Mouse (Mus musculus) cortical plate, adult 2 months (tissue): ENCODE measurements around the gene Rcn1. TPM values are rescaled to one million over a fixed set of nuclear protein-coding genes. Genes with fewer than 3 reads are reported as not detected.

ENCODE experiments used
- H3K27ac ChIP-seq: fragments of 200-500 bp; 2 replicates; pipeline ENCODE4 v1.5.1; 2012; ENCODE audit warnings: low read length, control low read depth, inconsistent platforms; ENCODE audit not compliant: insufficient read depth
- H3K4me1 ChIP-seq: fragments of 200-500 bp; 2 replicates; pipeline ENCODE4 v1.6.1; 2011; ENCODE audit warnings: low read length; ENCODE audit not compliant: control insufficient read depth, insufficient read depth
- H3K4me3 ChIP-seq: fragments of 200-500 bp; 2 replicates; pipeline ENCODE4 v1.5.1; 2011; ENCODE audit warnings: mild to moderate bottlenecking, low read length, control low read depth; ENCODE audit not compliant: insufficient read depth
- CTCF ChIP-seq: fragments of 200-500 bp; IDR thresholded peaks from 2 replicates; pipeline ENCODE4 v1.5.1; 2011; ENCODE audit warnings: mild to moderate bottlenecking, control low read depth, low read length; ENCODE audit not compliant: insufficient read depth; ENCODE audit errors: extremely low read depth
- POLR2A ChIP-seq: fragments of 200-500 bp; IDR thresholded peaks from 2 replicates; pipeline ENCODE4 v1.6.1; 2011; ENCODE audit warnings: mild to moderate bottlenecking, low read length, control low read depth; ENCODE audit not compliant: insufficient read depth; ENCODE audit errors: extremely low read depth
- polyA plus RNA-seq: library from polyadenylated mRNA; depleted of rRNA; stranded (reverse); fragments of >200 nt; gene quantifications from 2 replicates; pipeline ENCODE4 v1.2.3, GENCODE M21; 2012; rRNA removed

Gene Rcn1
- 14.5 and 15.8 TPM in 2 replicates for polyA plus RNA-seq

- peak within 1 kb of the TSS; percentile 94 for H3K4me3 ChIP-seq
- H3K27ac ChIP-seq = no peak within 1 kb of the TSS
- TF ChIP-seq CTCF = no peak
- no peak for TF ChIP-seq POLR2A
- H3K4me1 ChIP-seq = no peaks in the 10 kb centered on the region
These were observed at the start of gene Rcn1 for GRCm38 (mm10) chr2:105399085-105399891. Gene Rcn1 (minus strand): TSS chr2:105399319.

- TF ChIP-seq POLR2A (no peak), CTCF (peak; percentile 12; the same call in 1 of the 2 replicates)
- no peaks in the 10 kb centered on the region for H3K4me1 ChIP-seq
- H3K4me3 ChIP-seq = no peak overlapping the region
- H3K27ac ChIP-seq = no peak overlapping the region
These were observed 45.0 kb upstream of the Rcn1 start for GRCm38 (mm10) chr2:105444072-105444471.

- Histone ChIP-seq H3K27ac (no peak overlapping the region), H3K4me3 (no peak overlapping the region), H3K4me1 (no peaks in the 10 kb centered on the region)
- TF ChIP-seq POLR2A = no peak
- no peak for TF ChIP-seq CTCF
These were observed 39.9 kb upstream of the Rcn1 start for GRCm38 (mm10) chr2:105439022-105439421.

- Histone ChIP-seq H3K27ac (no peak overlapping the region), H3K4me1 (no peaks in the 10 kb centered on the region), H3K4me3 (no peak overlapping the region)
- TF ChIP-seq POLR2A = no peak
- TF ChIP-seq CTCF = no peak
These were observed 39.4 kb upstream of the Rcn1 start for GRCm38 (mm10) chr2:105438525-105438924.

GRCm38 (mm10) chr2:105432927-105433326, 33.8 kb upstream of the Rcn1 start:
- no peaks in the 10 kb centered on the region for H3K4me1 ChIP-seq
- no peak overlapping the region for H3K4me3 ChIP-seq
- H3K27ac ChIP-seq = no peak overlapping the region
- TF ChIP-seq POLR2A (no peak), CTCF (no peak)

GRCm38 (mm10) chr2:105430373-105430772, 31.3 kb upstream of the Rcn1 start:
- Histone ChIP-seq H3K27ac (no peak overlapping the region), H3K4me1 (no peaks in the 10 kb centered on the region), H3K4me3 (no peak overlapping the region)
- TF ChIP-seq CTCF (no peak), POLR2A (no peak)

- Histone ChIP-seq H3K4me3 (no peak overlapping the region), H3K27ac (no peak overlapping the region), H3K4me1 (no peaks in the 10 kb centered on the region)
- TF ChIP-seq POLR2A = no peak
- TF ChIP-seq CTCF = no peak
These were observed 30.8 kb upstream of the Rcn1 start for GRCm38 (mm10) chr2:105429899-105430298.

- Histone ChIP-seq H3K27ac (no peak overlapping the region), H3K4me3 (no peak overlapping the region), H3K4me1 (no peaks in the 10 kb centered on the region)
- TF ChIP-seq POLR2A (no peak), CTCF (no peak)
These were observed 29.3 kb upstream of the Rcn1 start for GRCm38 (mm10) chr2:105428467-105428866.

GRCm38 (mm10) chr2:105428029-105428428, 28.9 kb upstream of the Rcn1 start:
- no peaks in the 10 kb centered on the region for H3K4me1 ChIP-seq
- no peak for TF ChIP-seq POLR2A
- peak; percentile 87 for TF ChIP-seq CTCF

GRCm38 (mm10) chr2:105427447-105427846, 28.3 kb upstream of the Rcn1 start:
- no peak for TF ChIP-seq POLR2A
- no peak for TF ChIP-seq CTCF
- no peaks in the 10 kb centered on the region for H3K4me1 ChIP-seq

More at GRCm38 (mm10) chr2:105428029-105428428, 28.9 kb upstream of the Rcn1 start:
- Histone ChIP-seq H3K4me3 (no peak overlapping the region), H3K27ac (no peak overlapping the region)

More at GRCm38 (mm10) chr2:105427447-105427846, 28.3 kb upstream of the Rcn1 start:
- H3K4me3 ChIP-seq = no peak overlapping the region
- H3K27ac ChIP-seq = no peak overlapping the region
